Mouse (Mus musculus): ENCODE results near the gene Uri1.

Uri1 gene

DNA sequence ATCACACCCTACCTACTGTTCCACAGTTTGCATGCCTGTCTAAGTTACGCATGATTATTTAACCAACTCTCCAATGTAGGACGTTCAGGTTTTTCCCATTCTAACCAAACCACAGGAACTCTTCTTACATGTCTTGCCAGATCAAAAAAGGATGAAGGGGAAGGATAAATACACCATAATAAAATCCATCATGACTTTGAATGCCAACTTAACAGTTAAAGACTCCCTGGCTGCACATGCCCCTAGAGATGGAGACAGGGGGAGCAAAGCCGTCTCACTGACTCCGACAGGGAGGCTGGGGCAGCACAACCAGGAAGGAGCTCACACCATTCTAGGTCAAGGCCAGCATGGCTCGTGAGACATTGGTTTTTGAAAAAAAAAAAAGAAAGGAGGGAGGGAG lies 8.0 kb downstream of the Uri1 start:
- no peak for DNase-seq (ENCODE audit: low read depth, low spot score)

DNA sequence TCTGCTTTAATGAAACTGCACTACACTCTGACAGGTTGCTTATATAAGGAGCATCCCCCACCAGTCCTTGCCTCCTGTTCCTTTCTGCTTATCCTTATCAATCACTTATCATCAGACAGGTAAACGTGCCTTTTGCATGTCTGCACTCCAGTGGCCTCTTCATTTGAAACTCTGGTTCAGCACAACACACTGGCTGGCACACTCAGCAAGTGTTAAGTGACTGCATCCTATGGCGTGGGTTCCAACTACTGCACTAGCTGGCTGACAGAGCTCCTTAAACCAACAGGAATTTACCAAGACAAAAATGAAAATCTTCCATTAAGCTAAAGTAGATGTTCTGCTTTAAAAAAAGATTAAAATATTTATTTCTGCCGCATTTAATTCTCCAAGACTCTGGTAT lies 9.4 kb downstream of the Uri1 start:
- DNase-seq (ENCODE audit: low read depth, low spot score): no peak

DNA sequence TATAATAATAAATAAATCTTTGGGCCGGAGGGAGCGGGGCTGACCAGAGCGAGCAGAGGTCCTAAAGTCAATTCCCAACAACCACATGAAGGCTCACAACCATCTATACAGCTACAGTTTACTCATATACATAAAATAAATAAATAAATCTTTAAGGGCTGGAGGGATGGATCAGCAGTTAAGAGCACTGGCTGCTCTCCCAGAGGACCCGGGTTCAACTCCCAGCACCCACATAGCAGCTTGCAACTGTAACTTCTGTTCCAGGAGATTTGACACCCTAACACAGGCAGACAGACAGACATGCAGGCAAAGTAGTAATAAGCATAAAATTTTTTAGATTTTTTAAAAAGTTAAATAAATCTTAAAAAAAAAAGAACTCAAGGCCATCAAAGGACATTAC lies 10.5 kb downstream of the Uri1 start:
- no peak for DNase-seq (ENCODE audit: low read depth, low spot score)

DNA sequence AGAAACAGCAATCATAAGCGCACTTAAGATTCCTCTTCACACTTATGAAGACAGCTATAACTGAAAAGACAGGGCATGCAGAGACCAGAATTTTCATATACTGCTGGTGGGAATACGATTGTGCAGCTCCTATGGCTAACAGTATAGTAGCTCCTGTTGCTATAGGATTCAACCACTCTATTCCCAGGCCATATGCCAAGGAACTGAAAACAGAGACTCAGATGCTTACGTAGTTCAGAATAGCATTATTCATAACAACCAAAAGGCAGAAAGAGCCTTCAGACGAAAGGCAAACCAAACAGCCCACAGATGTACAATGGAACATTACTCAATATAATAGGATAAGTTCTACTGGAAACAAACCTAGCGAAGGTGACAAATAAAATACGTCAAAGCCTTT lies 15.0 kb downstream of the Uri1 start:
- no peak for DNase-seq (ENCODE audit: low read depth, low spot score)

DNA sequence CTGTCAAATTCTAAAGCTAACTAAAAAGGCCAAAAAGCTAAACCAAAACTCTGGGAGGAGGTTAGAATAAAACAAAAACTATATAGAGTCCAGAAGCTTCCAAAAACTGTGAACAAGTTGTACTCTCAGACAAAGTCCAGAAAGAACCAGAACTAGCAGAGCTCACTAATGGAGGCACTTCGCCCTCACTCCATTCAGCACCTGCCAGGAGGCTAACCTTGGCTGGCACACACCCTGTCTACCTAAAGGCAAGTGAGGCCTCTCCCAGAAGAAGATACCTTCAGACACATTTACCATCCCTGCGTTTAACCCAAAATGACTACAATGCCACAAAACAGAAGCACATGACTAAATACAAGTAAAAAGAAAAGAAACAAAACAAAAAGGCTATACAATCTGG lies 20.9 kb downstream of the Uri1 start:
- DNase-seq (ENCODE audit: low read depth, low spot score): no peak

DNA sequence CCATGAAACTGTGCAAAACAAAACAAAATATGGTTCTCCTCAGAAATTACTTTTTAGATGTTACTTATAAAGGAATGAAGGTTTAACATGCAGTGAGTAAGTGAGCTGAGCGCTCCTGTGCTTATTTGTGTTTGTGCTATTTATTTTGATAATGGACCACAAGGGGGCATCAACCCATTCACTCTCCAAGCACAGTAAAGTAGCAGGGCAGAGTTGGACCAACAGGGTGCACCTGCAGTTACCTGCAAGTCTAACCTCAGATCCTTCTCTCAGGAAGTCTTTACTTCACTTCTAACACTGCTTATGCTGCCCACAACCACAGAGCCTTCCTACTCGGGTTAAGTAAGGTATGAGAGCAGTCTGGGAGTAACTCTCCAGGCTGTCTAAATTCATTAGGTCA lies 23.7 kb downstream of the Uri1 start:
- DNase-seq (ENCODE audit: low read depth, low spot score): no peak

DNA sequence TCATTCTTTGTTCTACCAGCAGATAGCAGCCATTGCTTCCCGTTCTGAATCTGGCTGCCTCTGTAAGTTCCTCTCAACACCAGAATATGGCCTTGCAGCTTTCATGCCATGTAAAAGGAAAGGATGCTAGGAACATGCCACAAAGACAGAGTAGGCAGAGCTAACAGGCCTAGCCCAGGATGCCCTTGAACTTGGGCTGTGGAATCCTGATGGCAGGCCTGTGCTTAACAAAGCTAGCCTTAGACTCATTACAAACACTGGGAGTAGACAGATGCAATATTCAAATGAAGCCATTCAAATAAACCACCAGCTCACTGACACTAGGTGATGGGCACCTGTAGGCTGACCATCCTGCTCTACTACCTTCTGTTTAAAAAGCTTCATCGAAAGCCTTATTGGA lies 30.5 kb downstream of the Uri1 start:
- DNase-seq (ENCODE audit: low read depth, low spot score): no peak

DNA sequence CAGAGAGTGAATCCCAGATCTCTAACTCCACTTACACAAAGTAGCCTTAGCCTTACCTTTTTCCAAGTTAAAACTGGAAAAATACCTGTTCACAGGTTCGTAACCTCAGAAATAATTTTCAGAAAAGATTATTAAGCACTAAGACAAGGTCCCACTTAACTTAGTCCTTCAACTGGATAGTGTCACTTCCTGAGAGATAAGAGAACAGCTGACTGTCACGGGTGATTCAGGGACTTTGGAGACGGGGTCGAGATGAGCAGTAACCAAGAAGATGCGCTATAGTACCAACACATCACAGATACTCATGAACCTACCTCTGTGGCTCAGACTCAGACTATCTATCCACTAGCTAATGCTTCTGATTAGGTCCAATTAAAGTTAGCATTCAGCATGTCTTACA lies 38.5 kb downstream of the Uri1 start:
- no peak for DNase-seq (ENCODE audit: low read depth, low spot score)

DNA sequence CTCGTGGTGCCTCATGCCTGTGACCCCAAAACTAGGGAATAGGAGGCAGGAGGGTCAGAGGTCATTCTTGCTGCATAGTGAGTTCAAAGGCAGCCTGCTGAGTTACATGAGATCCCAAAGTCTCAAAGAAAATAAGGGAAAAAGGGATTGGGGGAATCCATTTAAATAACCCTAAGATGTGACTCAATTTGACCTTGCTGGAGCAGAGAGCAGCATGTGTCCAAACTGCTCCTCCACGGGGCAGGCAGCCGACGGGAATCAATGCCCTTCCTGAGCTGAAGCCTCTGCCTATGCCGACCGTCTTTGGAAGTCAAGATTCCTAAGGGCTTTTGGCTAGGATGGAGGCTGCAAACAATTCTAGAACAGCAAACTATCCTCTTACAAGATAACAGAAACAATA lies 39.9 kb downstream of the Uri1 start:
- no peak for DNase-seq (ENCODE audit: low read depth, low spot score)

DNA sequence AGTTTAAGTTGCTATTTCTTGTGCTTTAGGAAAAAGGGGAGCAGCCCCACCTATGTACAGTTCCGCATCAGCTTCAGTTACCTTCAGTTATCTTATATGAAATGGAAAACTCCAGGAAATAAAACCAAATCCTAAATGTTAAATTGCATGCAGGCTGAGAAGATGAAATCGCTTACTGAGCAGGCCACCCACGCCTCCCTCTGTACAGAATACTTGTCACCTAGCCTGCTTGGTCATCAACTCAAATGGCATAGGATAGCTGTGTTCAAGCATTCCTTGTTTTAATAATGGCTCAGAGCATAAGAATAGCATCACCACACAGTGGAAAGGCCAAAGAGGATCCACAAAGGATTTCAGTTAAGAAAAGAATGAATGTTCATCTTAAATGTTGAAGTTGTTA lies 43.6 kb downstream of the Uri1 start:
- DNase-seq (ENCODE audit: low read depth, low spot score): no peak

DNA sequence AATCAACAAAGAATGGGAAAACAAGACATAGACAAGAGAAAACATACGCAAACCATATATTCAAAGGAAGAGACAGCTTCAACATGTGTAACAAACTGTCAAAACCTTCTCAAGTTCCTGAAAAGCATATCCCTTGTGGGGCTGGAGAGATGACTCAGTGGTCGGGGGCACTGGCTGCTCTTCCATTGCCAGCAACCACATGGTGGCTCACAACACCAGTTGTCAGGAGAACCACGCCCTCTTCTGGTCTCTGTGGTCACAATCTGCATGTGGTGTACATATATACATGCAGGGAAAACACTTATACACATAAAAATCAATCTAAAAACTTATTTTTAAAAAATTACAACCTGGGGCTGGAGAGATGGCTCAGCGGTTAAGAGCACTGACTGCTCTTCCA lies 44.9 kb downstream of the Uri1 start:
- DNase-seq (ENCODE audit: low read depth, low spot score): no peak

DNA sequence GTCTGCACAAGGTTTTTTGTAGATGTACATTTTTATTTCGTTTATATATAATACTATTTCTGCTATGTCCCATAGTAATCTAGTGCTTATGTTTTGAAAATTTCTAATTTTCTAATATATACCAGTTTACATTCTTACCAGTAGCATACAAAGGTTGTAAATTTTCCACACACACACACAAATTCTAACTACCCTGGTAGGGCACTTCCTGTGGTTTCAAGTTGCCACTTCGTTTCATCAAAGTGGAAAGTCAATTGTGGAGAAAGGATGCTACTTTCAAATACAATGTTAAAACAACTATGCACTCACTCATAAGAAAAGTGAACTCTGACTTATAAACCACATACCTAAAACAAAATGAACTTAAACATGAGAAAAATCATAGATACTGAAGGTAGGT lies 45.7 kb downstream of the Uri1 start:
- DNase-seq (ENCODE audit: low read depth, low spot score): no peak

DNA sequence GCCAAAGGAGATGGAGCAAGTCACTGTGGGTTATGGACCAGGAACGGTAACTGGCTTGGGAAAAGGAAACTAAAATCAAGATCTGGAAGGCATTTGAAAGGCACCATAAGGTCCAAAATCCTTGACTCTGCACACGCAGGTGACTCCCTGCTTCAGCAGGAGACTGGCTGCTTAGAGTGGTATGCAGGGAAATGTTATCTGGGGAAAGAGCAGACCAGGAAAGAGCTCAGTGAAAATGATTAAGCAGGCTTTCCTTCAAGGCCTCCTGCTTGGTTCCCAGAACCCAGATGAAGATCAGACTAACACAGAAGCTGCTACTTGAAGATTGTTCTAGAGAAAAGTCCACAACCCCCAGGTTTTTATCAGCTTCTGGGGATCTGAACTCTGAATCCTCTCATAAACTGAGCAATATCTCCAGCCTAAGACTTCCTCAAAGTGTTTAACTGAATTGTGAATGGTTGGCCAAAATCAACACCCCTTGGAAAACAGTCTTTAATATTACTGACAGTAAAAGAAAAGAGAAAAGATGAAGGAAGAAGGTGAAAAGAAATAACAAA lies 50.3 kb downstream of the Uri1 start:
- no peak for DNase-seq (ENCODE audit: low read depth, low spot score)

DNA sequence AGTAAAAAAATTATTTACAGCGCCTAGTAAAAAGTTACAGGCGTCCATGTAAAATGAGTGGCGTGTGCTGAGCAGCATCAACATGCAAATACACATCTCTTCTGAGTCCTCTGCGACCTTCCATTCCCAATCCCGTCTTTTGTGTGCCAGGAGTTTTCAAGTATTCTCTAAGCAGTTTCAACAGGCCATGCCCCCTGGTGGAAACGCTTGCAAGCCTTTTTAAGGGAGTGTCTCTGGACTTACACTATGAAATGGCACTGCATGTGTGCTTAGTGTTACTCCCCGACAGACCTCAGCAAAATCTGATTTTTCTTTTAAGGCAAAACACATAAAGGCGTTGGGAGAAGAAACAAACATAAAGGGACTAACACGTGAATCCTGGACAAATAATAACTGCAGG lies 50.8 kb downstream of the Uri1 start:
- DNase-seq (ENCODE audit: low read depth, low spot score): peak; percentile 19

DNA sequence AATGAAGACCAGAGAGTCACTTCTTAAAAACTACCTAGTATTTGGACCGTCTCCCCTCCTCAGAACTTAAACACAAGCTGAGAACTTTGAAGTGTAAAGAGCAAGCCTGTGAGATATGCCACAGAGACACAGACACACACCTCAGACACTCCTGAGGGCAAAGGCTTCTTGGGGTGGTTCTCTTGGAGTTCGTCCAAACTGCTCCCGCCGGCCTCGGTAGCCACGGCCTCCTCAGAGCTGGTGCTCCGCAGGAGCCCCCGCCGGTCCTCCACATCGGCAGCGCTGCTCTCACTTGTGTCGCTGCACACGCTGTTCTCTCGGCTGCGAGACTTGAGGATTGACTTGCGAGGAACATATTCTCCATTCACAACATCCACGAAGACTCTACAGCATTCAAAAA lies 61.0 kb downstream of the Uri1 start:
- DNase-seq (ENCODE audit: low read depth, low spot score): no peak

DNA sequence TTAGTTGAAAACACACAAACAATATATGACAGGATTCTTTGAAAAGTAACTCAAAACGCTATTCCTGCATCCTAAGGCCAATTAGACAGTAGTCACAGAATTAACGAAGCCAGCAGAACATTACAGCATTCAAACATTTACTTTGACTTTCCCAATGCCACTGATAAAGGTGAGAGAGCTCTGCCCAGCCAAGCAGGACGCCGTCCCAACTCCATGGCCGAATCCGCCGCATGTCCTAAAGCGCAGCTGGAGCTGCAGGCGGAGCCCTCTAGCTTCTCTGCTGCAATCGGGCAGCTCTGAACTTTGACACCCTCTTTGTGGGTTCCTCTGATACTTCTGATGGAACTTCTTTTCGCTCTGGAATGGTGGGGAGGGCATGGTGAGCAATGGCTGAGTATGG lies 62.1 kb downstream of the Uri1 start:
- DNase-seq (ENCODE audit: low read depth, low spot score): no peak

DNA sequence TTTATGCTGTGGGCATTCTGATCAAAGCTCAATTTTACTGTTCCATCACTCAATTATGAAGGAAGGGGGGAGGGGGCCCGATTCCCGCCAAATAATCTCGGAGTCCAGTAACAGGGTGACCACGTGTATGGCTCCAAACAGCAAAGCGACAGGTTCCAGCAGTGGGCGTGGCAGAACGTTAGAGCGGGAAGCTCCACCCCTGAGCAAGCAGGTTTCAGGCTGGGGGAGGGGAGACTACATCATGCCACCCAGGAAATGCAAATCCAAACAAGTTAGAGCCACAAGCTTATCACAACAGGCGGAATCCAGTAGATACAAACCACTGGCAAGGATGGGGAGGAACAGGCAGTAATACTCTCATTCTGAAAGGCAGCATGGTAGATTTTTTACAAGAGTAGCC lies 71.5 kb downstream of the Uri1 start:
- no peak for DNase-seq (ENCODE audit: low read depth, low spot score)

DNA sequence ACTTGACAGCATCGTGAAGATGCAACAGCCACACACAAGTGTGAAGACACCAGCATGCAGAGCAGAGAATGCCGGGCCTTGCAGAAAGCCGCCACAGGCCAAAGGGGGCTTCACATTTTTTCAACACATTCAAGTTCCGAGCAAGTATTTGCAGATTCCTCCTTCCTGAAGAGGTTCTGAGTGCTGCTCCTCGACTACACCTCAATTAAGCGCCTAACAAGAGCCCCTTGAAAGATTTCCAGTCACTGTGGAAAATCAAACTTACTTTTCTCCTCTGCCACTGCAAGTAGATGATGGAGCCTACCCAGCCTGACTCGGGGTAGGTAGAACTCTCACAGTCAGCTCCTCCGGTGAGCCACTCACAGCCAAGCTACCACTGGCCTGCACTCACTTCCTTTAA lies 86.9 kb downstream of the Uri1 start:
- no peak for DNase-seq (ENCODE audit: low read depth, low spot score)

DNA sequence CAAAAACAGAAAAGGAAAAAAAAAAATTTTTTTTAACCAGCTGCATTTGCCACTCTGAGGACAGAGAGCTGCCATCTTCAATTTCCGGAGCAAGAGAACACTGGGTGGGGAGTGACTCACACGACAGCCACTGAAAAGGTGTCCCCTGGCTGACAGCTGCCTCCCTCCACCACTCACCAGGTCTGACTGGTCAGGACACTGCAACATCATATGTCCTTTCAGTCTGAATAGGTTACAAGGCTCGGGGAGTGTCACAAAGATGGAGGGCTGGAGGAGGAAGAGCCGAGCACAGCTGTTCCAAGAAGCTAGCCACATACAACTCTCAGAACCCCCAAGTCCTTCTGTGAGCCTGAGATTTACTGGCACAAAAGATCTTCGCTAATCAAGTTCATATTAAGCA lies 87.6 kb downstream of the Uri1 start:
- no peak for DNase-seq (ENCODE audit: low read depth, low spot score)

DNA sequence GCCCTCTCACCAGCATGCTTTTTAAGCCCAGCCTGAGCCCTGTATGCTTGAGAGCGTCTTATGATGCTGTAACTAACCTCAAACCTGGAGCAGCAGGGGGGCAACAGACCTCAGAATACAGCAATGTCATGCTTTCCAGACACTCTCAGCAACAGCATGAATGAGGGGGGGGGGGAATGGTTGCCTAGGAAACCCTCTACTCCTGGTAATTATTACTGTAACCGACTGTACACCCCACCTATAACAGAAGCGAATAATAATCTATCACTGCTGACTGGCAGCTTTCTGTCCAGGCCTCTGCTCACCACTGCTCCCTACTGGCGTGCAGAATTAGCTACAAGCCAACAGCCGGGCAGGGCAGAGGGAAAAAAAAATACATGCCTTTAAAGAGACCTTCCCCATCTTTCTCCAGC lies 88.6 kb downstream of the Uri1 start:
- peak; percentile 57 for DNase-seq (ENCODE audit: low read depth, low spot score)

DNA sequence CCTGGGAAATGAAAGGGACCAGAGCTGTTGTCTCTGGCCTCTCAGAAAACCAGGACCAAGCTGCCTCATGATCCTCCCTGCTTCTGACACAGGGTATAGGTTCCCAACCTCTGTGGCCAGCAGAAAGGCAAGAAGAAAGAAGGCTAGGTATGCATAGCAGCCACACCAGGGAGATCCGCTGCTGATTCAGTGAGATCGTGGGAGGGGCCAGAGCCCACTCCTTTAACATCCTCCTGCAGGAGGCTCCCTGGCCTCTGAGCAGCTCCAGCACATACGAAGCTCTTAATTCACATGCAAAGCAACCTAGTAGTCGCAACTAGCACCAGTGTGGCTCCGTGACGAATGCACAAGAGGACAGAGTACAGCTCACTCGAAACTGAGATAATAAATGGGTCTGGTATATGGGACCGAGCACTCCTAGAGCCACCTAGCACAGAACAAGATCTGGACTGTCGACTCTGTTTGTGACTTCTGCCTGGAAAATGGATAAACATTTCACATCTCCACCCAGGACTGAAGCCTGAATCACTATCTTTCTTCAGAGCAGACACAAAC lies 89.5 kb downstream of the Uri1 start:
- DNase-seq (ENCODE audit: low read depth, low spot score): no peak

DNA sequence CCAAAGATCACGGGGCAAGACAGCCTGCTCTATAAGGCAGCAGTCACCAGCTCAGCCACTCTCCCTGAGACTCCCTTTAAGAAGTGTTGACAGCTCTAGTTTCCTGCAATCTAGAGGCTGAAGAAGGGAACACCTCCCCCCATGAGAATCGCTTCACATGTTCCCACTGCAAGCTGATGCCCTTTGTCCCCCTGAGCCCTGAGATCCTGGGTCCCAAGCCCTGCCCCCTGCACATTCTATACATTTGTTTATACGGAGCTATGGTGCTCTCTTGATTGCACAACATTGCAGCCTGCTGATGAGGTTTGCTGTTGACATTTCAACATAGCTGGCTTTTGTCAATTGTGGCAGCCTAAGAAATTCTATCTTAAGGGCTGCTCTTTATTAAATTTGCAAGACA lies 91.7 kb downstream of the Uri1 start:
- DNase-seq (ENCODE audit: low read depth, low spot score): no peak

DNA sequence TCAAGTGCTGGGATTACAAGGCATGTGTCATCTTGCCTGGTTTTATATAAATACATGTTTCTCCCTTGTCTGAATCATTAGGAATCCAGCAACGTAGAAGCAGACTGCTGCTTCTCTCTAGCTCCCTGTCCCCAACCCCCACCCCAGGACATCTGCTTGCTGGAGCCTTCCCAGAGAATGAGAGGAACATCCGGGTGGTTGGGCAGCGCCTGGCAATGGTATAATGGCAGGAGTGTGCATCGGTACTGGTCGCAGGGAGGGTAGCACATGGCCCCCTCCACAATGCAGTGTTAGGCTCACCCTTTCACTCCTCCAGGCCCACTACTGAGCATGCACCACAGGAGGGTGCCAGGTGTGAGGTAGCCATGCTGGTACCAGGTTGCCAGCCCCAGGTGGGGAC lies 93.6 kb downstream of the Uri1 start:
- DNase-seq (ENCODE audit: low read depth, low spot score): no peak

DNA sequence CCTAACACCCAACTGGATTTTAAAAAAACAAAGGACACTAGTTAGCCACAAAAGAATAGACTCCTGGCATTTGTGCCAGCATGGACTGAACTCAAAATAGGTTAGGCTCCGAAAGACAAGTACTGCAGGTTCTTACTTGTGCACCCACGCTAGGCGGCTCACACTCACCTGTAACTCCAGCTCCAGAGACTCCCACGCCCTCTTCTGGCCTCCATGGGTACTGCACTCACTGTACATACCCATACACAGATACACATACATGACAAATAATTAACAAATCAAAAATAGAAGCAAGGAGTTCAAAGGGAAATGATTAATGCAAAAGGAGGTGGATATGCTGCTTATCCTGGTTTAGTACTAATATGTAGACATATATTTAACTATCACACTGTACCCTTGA lies 100.4 kb downstream of the Uri1 start:
- DNase-seq (ENCODE audit: low read depth, low spot score): no peak
